Mouse (Mus musculus) spleen, postnatal 10 days (tissue): ENCODE measurements around the gene Ahsg.

Experiments
- DNase-seq, 2 experiments: peaks; one replicate each; pipeline ENCODE4 v3.0.0; 2021 to 2022; ENCODE audit warnings: low spot score in 2 of 2

Gene Ahsg

GRCm38 (mm10) chr16:22886726-22887125 lies 4.4 kb upstream of the Ahsg start:
- DNase-seq = no peak

- no peak for DNase-seq
Observed at GRCm38 (mm10) chr16:22888835-22889234, 2.2 kb upstream of the Ahsg start.

- no peak for DNase-seq
Observed at GRCm38 (mm10) chr16:22889716-22890115, 1.4 kb upstream of the Ahsg start.

GRCm38 (mm10) chr16:22891733-22892154 lies 667 bp downstream of the Ahsg start:
- no peak for DNase-seq

GRCm38 (mm10) chr16:22894095-22894494 lies 3.0 kb downstream of the Ahsg start:
- no peak for DNase-seq

GRCm38 (mm10) chr16:22896618-22897017 lies 5.5 kb downstream of the Ahsg start:
- DNase-seq = no peak

GRCm38 (mm10) chr16:22899346-22899745 lies 8.3 kb downstream of the Ahsg start:
- no peak for DNase-seq

- DNase-seq = no peak
Observed at GRCm38 (mm10) chr16:22899866-22900570, 8.9 kb downstream of the Ahsg start.

- DNase-seq = no peak
Observed at GRCm38 (mm10) chr16:22901326-22901725, 10.2 kb downstream of the Ahsg start.

- DNase-seq = no peak
Observed at GRCm38 (mm10) chr16:22909290-22909689, 18.2 kb downstream of the Ahsg start.

- DNase-seq = no peak
Observed at GRCm38 (mm10) chr16:22911986-22912385, 20.9 kb downstream of the Ahsg start.

GRCm38 (mm10) chr16:22912886-22913285 lies 21.8 kb downstream of the Ahsg start:
- no peak for DNase-seq

- DNase-seq = no peak
Observed at GRCm38 (mm10) chr16:22914276-22914675, 23.2 kb downstream of the Ahsg start.

GRCm38 (mm10) chr16:22918034-22918433 lies 27.0 kb downstream of the Ahsg start, which contains the start of gene Fetub:
TSS of gene Fetub (plus strand) at chr16:22918334.
- no peak for DNase-seq

- no peak for DNase-seq
Observed at GRCm38 (mm10) chr16:22918664-22919312, 27.7 kb downstream of the Ahsg start.

GRCm38 (mm10) chr16:22919971-22920854 lies 29.1 kb downstream of the Ahsg start:
- no peak for DNase-seq

GRCm38 (mm10) chr16:22921761-22922160 lies 30.7 kb downstream of the Ahsg start:
- no peak for DNase-seq

GRCm38 (mm10) chr16:22922433-22922832 lies 31.4 kb downstream of the Ahsg start:
- DNase-seq = no peak

- no peak for DNase-seq
Observed at GRCm38 (mm10) chr16:22929575-22929974, 38.5 kb downstream of the Ahsg start.

GRCm38 (mm10) chr16:22931431-22932200 lies 40.5 kb downstream of the Ahsg start:
- DNase-seq = no peak

- DNase-seq = no peak
Observed at GRCm38 (mm10) chr16:22937631-22938030, 46.6 kb downstream of the Ahsg start.

- peak in 1 of 2 experiments; percentile 28 for DNase-seq
Observed at GRCm38 (mm10) chr16:22938541-22938940, 47.5 kb downstream of the Ahsg start.
